Mouse (Mus musculus) ES-E14 (cell line): ENCODE results near the gene Inava.

Source experiments
- CHD2 ChIP-seq: IDR thresholded peaks from 2 replicates; pipeline ENCODE4 v1.6.1; 2014; ENCODE audit warnings: mild to moderate bottlenecking, low read depth, low read length, inconsistent platforms
- HCFC1 ChIP-seq: IDR thresholded peaks from 2 replicates; pipeline ENCODE4 v1.6.1; 2012; ENCODE audit warnings: low read length, inconsistent platforms, borderline replicate concordance; ENCODE audit not compliant: insufficient read depth

DNA sequence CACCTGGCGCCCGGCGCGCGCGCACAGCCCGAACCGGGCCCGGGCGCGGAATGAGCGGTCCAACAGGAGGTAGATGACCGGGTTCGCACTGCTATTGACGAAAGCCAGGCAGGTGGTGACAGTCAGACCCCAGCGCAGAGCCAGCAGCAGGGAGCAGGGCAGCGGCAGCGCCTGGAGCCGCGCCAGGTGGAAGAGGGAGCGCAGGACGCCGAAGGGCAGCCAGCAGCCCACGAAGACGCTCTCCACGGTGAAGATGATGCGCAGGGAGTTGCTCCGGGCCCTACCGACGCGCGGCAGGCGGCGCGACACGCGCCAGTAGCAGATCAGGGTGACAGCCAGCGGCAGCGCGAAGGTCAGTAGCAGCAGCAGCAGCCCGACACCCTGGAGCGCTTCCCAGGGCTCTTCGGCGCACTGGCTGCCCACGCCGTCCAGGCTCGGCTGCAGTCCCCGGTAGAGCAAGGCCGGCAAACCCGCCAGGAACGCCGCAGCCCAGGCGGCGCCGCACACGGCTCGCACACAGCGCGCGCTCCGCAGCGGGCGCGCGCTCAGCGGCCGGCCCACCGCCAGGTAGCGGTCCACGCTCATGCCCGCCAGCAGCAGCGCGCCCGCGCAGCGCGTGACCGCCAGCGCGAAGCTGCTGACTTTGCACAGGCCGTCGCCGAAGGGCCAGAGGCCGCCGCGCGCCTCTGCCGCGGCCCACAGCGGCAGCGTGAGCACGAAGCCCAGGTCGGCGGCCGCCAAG lies 26.0 kb upstream of the Inava start:
- TF ChIP-seq CHD2 = no peak
- no peak; the same call in 1 of the 2 replicates for TF ChIP-seq HCFC1
